Mouse (Mus musculus): ENCODE measurements around the gene Hoxa10. TPM values are rescaled to one million over a fixed set of nuclear protein-coding genes. Genes with fewer than 3 reads are reported as not detected.
A peak's percentile ranks its signal among the peaks of the same experiment; 100 is the strongest.

The Hoxa10 gene
- polyA plus RNA-seq, 1 experiment, result not detected

DNA sequence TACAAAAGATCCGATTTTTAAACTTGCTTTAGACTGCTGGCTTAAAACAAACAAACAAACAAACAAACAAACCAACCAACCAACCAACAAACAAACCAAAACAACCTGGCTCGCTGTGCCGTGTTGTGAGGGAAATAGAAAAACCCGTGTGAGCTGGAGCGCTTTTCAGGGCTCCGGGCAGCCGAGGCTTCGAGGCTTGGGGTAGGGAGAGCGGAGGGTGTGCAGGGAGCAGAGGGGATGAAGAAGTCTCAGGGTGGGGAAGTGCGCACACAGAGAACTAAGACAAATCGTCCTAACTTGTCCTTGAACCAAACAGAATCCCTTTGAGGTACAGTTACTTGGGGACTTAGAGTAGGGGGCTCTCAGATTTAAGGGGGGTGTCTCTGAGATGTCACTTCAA, 33.9 kb upstream of the Hoxa10 start:
- WGBS, result 20% methylated on average over 11 of the region's 11 CpGs
- no peaks in the 10 kb centered on the region for H3K36me3 ChIP-seq (ENCODE audit: control insufficient read depth, insufficient read depth, low read length)

DNA sequence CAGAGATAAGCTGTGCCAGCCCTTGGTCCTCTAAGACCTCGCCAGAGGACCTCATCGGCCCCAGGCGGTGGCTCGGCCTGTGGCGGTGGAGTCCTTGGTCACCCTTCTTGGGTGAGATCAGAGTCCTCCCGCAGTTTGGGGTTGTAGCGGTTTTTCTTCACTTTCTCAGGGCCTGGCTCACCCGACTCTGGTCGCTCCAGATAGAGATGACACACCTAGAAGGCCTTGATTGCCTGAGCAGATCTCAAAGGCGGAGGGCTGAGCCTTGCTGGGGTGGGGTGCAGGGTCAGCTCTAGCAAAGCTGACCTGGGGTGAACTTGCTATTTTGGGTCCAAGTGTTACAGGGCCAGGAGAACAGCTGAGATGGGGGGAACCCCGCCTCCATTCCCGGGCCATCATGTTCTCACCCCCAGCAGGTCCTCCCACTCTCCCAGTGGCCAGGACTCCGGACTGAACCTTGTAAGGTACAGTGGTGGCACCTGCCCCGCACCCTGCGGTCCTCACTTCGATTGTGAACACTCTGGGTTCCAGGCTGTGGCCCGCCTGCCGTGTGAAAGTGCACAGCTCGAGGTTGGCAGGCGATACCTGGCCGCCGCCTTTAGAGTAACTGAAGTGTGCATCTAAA, 33.1 kb upstream of the Hoxa10 start:
- no peak for TF ChIP-seq POLR2A (IDR thresholded peaks at IDR 0.05; ENCODE audit: low read depth, low read length)
- WGBS, result 20% methylated on average over 22 of the region's 22 CpGs
- no peak for DNase-seq (ENCODE audit: low read depth in 1 of 2, low spot score in 2 of 2)
- Histone ChIP-seq H3K36me3 (ENCODE audit: control insufficient read depth, insufficient read depth, low read length) (no peaks in the 10 kb centered on the region), H3K27ac (ENCODE audit: insufficient read depth, low read length) (no peak overlapping the region), H3K4me3 (ENCODE audit: extremely low read depth, insufficient read depth, insufficient read length) (no peak overlapping the region), H3K4me1 (ENCODE audit: control insufficient read depth, insufficient read depth, insufficient read length) (no peaks in the 10 kb centered on the region), H3K27me3 (ENCODE audit: control insufficient read depth, insufficient read depth, low read length) (peaks cover 23% of the 10 kb centered on the region)

More for the DNA sequence above, 33.9 kb upstream of the Hoxa10 start:
- peaks cover 23% of the 10 kb centered on the region for H3K27me3 ChIP-seq (ENCODE audit: control insufficient read depth, insufficient read depth, low read length)
- no peaks in the 10 kb centered on the region for H3K4me1 ChIP-seq (ENCODE audit: control insufficient read depth, insufficient read depth, insufficient read length)
- no peak for TF ChIP-seq POLR2A (IDR thresholded peaks at IDR 0.05; ENCODE audit: low read depth, low read length)
- TF ChIP-seq CTCF (IDR thresholded peaks at IDR 0.05; ENCODE audit: extremely low read depth, insufficient read depth, insufficient read length, insufficient replicate concordance), result no peak
- H3K27ac ChIP-seq (ENCODE audit: insufficient read depth, low read length), result no peak overlapping the region
- H3K4me3 ChIP-seq (ENCODE audit: extremely low read depth, insufficient read depth, insufficient read length), result no peak overlapping the region
- DNase-seq (ENCODE audit: low read depth in 1 of 2, low spot score in 2 of 2), result no peak

DNA sequence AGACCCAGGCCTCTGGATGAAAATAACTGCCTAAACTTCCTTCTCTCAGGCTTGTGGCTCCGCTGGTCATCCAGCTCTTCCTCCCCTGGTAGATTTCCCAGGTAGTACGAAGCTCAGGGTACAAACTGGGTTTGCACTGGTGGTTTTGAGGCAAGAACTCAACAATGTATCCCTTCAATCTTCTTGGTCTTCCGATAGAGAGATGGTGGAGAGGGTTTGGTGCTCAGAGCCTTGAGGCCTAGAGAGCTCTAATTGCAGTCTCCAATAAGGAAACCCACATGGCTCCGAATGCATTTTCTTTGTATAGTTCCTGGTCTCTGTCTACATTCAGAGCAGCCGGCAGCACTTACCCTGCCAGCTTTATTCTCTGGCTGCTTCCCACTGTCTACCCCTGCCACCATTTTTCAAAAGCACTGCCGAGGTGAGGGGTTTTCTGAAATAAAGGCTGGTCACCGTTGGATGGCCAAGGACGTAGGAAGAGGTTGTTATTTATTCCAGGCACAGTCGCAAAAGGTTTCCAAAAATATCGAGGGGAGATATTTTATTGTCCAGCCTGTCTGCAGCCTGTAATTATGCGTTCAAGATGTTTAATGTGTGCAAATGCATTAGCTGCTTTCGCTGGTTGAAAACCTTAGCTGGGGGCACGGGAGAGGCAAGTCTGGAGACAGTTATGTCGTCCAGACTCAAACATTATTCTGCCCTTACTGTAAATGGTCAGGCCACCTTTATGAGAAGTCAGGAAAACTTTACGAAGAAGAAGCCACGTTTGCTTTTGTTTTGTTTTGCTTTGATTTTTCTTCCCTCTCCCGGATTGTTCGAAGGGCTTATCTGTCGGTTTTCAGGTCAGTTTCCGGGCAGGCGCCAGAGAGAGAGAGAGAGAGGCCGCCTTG, 32.4 kb upstream of the Hoxa10 start:
- peaks cover 30% of the 10 kb centered on the region for H3K27me3 ChIP-seq (ENCODE audit: control insufficient read depth, insufficient read depth, low read length)
- no peaks in the 10 kb centered on the region for H3K36me3 ChIP-seq (ENCODE audit: control insufficient read depth, insufficient read depth, low read length)
- no peak for DNase-seq (ENCODE audit: low read depth in 1 of 2, low spot score in 2 of 2)
- TF ChIP-seq CTCF (IDR thresholded peaks at IDR 0.05; ENCODE audit: extremely low read depth, insufficient read depth, insufficient read length, insufficient replicate concordance), result no peak
- no peak for TF ChIP-seq POLR2A (IDR thresholded peaks at IDR 0.05; ENCODE audit: low read depth, low read length)
- no peaks in the 10 kb centered on the region for H3K4me1 ChIP-seq (ENCODE audit: control insufficient read depth, insufficient read depth, insufficient read length)
- H3K27ac ChIP-seq (ENCODE audit: insufficient read depth, low read length), result no peak overlapping the region
- H3K4me3 ChIP-seq (ENCODE audit: extremely low read depth, insufficient read depth, insufficient read length), result no peak overlapping the region
- 33% methylated on average over 22 of the region's 22 CpGs for WGBS

DNA sequence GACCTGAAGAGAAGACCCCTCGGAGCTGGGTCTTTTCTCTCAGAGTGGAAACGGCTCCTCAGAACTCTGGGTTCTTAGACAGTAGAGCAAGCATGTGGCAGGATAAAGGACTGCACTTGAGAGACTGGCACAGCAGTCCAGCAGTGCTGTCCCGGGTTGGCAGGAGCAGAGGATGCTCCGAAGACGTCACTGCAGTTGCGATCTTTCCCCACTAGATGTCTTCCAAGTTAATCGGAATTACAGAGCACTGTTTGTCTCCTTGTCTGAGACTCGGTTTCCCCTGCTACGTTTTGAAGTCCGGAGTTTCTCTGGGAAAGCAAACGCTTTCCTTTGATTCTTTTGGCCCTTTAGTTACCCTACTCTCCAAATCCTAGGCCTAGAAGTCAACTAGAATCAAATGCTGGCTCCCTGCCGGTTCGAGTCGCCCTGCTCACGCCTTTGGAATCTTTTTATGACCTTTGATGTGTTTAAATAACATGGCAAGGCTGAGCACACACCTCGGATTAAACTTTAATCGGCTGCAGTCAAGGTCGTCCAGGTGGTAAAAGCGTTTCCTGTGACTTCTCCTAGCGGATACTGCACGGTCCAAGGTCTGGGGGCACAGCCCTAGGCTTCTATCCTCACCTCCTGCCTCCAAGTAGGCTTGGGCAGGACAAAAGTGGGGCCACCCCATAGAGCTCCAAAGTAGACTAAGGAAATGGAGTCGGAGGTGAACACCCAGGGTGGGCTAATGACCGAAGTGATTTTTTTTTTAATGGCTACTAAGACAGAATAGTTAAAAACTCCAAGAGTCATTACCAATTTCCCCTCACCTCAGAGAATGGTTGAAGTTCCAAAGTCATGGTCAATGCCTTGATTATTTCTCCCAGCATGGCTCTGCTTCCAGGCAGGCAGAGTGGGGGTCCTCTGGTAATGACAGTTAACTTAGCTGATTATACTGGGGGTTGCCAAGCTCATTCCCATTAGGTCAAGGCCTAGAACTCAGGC, 30.1 kb upstream of the Hoxa10 start:
- no peaks in the 10 kb centered on the region for H3K4me1 ChIP-seq (ENCODE audit: control insufficient read depth, insufficient read depth, insufficient read length)
- no peak overlapping the region for H3K4me3 ChIP-seq (ENCODE audit: extremely low read depth, insufficient read depth, insufficient read length)
- no peaks in the 10 kb centered on the region for H3K36me3 ChIP-seq (ENCODE audit: control insufficient read depth, insufficient read depth, low read length)
- peaks cover 40% of the 10 kb centered on the region for H3K27me3 ChIP-seq (ENCODE audit: control insufficient read depth, insufficient read depth, low read length)
- WGBS, result 25% methylated on average over 23 of the region's 23 CpGs
- no peak overlapping the region for H3K27ac ChIP-seq (ENCODE audit: insufficient read depth, low read length)
- TF ChIP-seq POLR2A (IDR thresholded peaks at IDR 0.05; ENCODE audit: low read depth, low read length), result no peak
- 0 out of 2 replicates have a peak, but pooled peaks have one; percentile 26 for TF ChIP-seq CTCF (IDR thresholded peaks at IDR 0.05; ENCODE audit: extremely low read depth, insufficient read depth, insufficient read length, insufficient replicate concordance)
- peak in 1 of 2 experiments; percentile 32 for DNase-seq (ENCODE audit: low read depth in 1 of 2, low spot score in 2 of 2)

DNA sequence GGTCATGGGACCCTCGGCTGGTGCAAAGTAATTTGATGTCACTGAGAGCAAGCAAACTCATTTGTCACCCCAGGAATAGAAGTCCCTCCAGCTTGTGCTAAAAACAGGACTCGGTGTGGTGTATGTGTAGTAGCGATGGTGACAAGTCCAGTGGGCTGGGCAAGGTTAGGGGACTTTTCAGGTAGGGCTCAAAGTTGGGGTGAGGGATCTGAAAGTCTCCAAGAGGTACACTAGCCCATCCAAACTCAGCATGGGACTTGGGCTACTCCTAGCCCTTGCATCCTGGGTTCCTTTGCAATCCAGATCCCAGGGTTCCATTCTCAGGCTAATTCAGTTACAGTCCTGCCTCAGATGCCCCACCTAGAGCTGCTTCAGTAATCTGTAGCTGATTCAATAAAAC, 28.1 kb upstream of the Hoxa10 start:
- Histone ChIP-seq H3K4me1 (ENCODE audit: control insufficient read depth, insufficient read depth, insufficient read length) (no peaks in the 10 kb centered on the region), H3K36me3 (ENCODE audit: control insufficient read depth, insufficient read depth, low read length) (no peaks in the 10 kb centered on the region), H3K27ac (ENCODE audit: insufficient read depth, low read length) (no peak overlapping the region), H3K4me3 (ENCODE audit: extremely low read depth, insufficient read depth, insufficient read length) (no peak overlapping the region), H3K27me3 (ENCODE audit: control insufficient read depth, insufficient read depth, low read length) (peaks cover 36% of the 10 kb centered on the region)
- TF ChIP-seq POLR2A (IDR thresholded peaks at IDR 0.05; ENCODE audit: low read depth, low read length), result no peak
- TF ChIP-seq CTCF (IDR thresholded peaks at IDR 0.05; ENCODE audit: extremely low read depth, insufficient read depth, insufficient read length, insufficient replicate concordance), result no peak
- DNase-seq (ENCODE audit: low read depth in 1 of 2, low spot score in 2 of 2), result no peak
- 35% methylated on average over 3 of the region's 3 CpGs for WGBS

DNA sequence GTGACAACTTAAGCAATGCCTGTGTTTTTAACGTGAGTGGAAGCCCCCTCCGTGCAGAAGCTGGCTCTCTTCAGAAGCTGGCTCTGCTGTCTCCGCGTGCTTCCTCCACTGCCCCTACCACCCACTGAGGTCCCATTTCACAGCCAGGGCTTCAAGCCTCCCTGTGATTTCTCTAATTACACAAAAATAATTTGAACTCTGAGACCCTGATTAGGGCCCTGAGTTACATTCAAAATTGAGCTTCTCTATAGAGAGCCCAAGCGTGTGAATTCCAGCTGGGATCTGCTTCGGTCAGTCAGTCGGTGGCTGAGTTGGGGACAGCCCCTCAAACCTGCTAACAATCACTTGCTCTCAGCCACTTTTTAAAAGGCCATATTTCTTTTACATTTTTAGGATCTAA, 27.7 kb upstream of the Hoxa10 start:
- WGBS, result 26% methylated on average over 7 of the region's 7 CpGs
- H3K27ac ChIP-seq (ENCODE audit: insufficient read depth, low read length), result no peak overlapping the region
- TF ChIP-seq CTCF (IDR thresholded peaks at IDR 0.05; ENCODE audit: extremely low read depth, insufficient read depth, insufficient read length, insufficient replicate concordance), result no peak
- no peak for TF ChIP-seq POLR2A (IDR thresholded peaks at IDR 0.05; ENCODE audit: low read depth, low read length)
- no peaks in the 10 kb centered on the region for H3K4me1 ChIP-seq (ENCODE audit: control insufficient read depth, insufficient read depth, insufficient read length)
- DNase-seq (ENCODE audit: low read depth in 1 of 2, low spot score in 2 of 2), result no peak
- H3K27me3 ChIP-seq (ENCODE audit: control insufficient read depth, insufficient read depth, low read length), result peaks cover 32% of the 10 kb centered on the region
- H3K4me3 ChIP-seq (ENCODE audit: extremely low read depth, insufficient read depth, insufficient read length), result no peak overlapping the region
- H3K36me3 ChIP-seq (ENCODE audit: control insufficient read depth, insufficient read depth, low read length), result no peaks in the 10 kb centered on the region
